Mouse (Mus musculus): ENCODE measurements around the gene Immp2l.

Gene Immp2l

DNA sequence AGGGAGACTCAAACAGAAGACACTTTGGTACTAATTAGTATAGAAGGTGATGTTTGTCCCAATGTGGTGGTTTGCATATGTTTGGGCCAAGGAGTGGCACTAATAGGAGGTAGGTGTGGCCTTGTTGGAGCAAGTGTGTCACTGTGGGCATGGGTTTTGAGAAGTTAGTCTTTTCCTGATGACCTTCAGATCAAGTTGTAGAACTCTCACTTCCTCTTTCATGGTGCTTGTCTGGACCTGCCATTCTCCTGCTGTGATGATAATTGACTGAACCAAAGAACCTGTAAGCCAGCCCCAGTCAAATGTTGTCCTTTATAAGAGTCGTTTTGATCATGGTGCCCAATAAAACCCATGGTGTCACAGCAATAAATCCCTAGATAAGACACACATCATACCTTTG, 967.5 kb downstream of the Immp2l start:
- DNase-seq (ENCODE audit: low read depth, low spot score): peak; percentile 3
